Mouse (Mus musculus): ENCODE data around the gene Unc5b. TPM values are rescaled to one million over a fixed set of nuclear protein-coding genes. Genes with fewer than 3 reads are reported as not detected.
A peak's percentile ranks its signal among the peaks of the same experiment; 100 is the strongest.

Unc5b gene
- total RNA-seq, 2 experiments from 2014 or later = 1.4 to 2.9 TPM

- TF ChIP-seq CTCF (IDR thresholded peaks at IDR 0.05) = no peak
- intact Hi-C loops (cut with DNase I) = no loop called here
- H3K27ac ChIP-seq = no peak overlapping the region
- peak overlapping the region; percentile 88 for H3K4me3 ChIP-seq
- DNase-seq = peak; percentile 11
Observed at GRCm38 (mm10) chr10:60829071-60829470, 2.3 kb downstream of the Unc5b start.

DNA sequence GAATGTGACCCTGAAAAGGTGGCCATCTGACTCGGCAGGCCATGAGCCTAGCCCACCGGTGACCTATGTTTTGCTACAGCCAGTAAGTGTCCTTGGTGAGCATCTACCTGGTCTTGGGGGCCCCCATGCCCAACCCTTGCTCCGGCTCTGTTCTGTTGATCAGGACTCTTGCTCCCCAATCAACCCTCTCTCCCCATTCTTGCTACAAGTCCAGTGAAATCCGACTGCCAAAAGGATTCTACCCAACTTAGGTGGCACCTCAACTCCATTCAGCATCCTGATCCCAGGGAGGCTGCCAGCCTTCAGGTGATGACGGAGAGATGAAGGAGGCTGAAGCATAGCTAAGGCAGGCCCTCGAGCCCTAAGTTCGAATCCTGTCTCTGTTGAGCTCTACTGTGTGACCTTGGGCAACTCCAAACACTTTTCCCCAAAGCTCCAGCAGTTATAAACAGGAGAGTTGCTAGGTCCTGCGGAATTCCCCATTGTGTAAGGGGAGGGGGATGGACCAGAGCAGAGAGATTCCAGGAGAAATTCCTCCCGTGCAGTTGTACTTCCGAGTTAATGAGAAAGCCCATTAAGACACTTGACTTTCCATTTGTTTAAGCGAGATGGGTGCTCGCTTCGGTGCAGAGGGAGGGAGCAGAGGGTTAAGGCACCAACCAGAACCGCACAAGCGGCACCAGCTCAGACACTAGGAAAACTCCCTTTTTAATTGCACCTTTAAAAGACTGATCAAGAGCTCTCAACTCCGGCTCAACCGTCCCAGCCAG is 3.3 kb downstream of the Unc5b start:
- Histone ChIP-seq H3K4me3 (peak overlapping the region; percentile 0), H3K27ac (no peak overlapping the region)
- DNase-seq = peak; percentile 12
- TF ChIP-seq CTCF (IDR thresholded peaks at IDR 0.05) = no peak
- intact Hi-C loops (cut with DNase I) = no loop called here

DNA sequence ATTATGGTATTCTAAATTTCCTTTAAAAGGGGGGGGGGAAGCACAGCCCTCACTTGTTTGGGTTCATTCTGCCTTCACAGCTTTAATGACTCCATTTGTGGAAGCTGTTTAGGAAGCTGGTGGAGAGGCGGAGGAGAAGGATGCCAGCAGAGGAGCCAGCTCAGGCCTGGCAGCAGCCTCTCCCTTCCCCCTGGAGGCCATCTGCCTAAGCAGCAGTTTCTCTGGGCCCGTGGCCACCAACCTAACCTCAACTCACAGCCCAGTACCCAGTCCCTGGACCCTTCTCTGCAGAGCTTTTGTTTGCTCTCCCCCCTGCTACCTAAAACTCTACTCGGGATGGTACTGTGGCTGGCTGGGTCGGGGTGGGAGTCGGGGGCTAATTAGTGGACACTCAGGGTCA is 4.1 kb downstream of the Unc5b start:
- TF ChIP-seq CTCF (IDR thresholded peaks at IDR 0.05) = no peak
- intact Hi-C loops (cut with DNase I) = no loop called here
- H3K27ac ChIP-seq = no peak overlapping the region
- peak; percentile 25 for DNase-seq
- peak overlapping the region; percentile 69 for H3K4me3 ChIP-seq

- Histone ChIP-seq H3K4me3 (peak overlapping the region; percentile 69), H3K27ac (peak overlapping the region; percentile 40; the same call in 1 of the 2 replicates)
- intact Hi-C loops (cut with DNase I) = no loop called here
- TF ChIP-seq CTCF (IDR thresholded peaks at IDR 0.05) = peak; percentile 38
- peak; percentile 38 for DNase-seq
Observed at GRCm38 (mm10) chr10:60826461-60827237, 4.7 kb downstream of the Unc5b start.

DNA sequence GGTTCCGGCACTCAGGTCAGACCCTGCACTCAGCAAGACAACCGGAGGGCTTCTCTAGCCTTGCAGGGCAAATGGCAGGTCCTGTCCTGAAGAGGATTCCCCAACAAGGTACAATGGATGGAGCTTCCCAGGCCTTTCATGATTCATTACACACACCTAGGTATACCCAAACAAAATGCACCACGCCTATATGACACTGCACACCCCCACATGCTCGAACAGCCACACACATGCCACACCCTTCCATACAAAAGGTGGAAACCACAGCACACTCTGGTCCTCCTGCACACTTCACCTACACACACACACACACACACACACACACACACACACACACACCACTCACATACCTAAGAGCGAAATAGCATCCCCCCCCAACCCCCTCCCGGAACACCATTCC is 5.4 kb downstream of the Unc5b start:
- TF ChIP-seq CTCF (IDR thresholded peaks at IDR 0.05) = no peak
- intact Hi-C loops (cut with DNase I) = no loop called here
- DNase-seq = peak; percentile 1
- H3K27ac ChIP-seq = no peak overlapping the region
- no peak overlapping the region for H3K4me3 ChIP-seq

- DNase-seq = peak; percentile 13
- intact Hi-C loops (cut with DNase I) = no loop called here
- Histone ChIP-seq H3K4me3 (no peak overlapping the region), H3K27ac (no peak overlapping the region)
- no peak for TF ChIP-seq CTCF (IDR thresholded peaks at IDR 0.05)
Observed at GRCm38 (mm10) chr10:60823744-60824143, 7.6 kb downstream of the Unc5b start.

DNA sequence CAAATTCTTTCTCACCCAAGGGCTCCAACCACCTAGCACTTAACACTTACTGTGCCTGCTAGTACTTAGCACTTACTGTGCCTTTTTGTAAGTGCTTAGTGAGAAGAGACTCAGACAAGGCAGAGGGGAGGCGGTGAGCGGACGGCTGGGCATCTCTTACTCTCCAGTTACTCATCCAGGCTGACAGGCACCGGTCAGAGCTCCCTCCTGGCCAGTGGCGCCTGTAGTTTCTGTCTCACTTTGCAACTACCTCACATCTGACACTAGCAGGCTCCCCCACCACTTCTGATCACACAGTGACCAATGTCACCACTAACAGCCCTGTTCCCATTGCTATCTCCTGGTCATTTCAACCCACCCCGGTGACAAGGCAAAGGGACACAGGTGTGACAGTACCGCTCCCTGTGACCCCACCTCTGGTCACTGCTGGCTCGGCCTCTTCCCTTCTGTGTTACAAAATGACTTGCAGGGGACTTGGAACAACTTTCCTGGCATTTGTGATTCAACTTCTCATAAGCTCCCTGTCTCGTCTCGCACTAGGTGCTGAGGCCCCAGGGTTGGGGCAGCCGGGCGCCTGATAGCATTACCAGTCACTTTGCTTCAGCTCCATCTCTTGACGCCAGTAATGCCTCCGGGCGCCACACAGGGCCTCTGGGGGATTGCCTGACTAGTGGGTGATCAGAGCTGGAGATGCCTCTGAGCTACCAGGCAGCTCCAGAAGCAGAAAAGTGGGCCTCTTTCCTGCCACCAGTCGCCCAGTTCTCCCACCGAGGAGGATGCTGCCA is 8.5 kb downstream of the Unc5b start:
- H3K27ac ChIP-seq = no peak overlapping the region
- intact Hi-C loops (cut with DNase I) = no loop called here
- TF ChIP-seq CTCF (IDR thresholded peaks at IDR 0.05) = no peak
- no peak overlapping the region for H3K4me3 ChIP-seq
- peak; percentile 12 for DNase-seq

GRCm38 (mm10) chr10:60821736-60822358 is 9.5 kb downstream of the Unc5b start:
- H3K27ac ChIP-seq = no peak overlapping the region
- no peak for TF ChIP-seq CTCF (IDR thresholded peaks at IDR 0.05)
- intact Hi-C loops (cut with DNase I) = no loop called here

GRCm38 (mm10) chr10:60821311-60821710 is 10.1 kb downstream of the Unc5b start:
- intact Hi-C loops (cut with DNase I) = no loop called here
- Histone ChIP-seq H3K27ac (no peak overlapping the region), H3K4me3 (no peak overlapping the region)
- TF ChIP-seq CTCF (IDR thresholded peaks at IDR 0.05) = no peak
- peak; percentile 9 for DNase-seq

More at GRCm38 (mm10) chr10:60821736-60822358, 9.5 kb downstream of the Unc5b start:
- H3K4me3 ChIP-seq = no peak overlapping the region
- DNase-seq = peak; percentile 40

GRCm38 (mm10) chr10:60820552-60820951 is 10.8 kb downstream of the Unc5b start:
- Histone ChIP-seq H3K4me3 (no peak overlapping the region), H3K27ac (0 out of 2 replicates have a peak overlapping the region, but pooled peaks have one; percentile 28)
- intact Hi-C loops (cut with DNase I) = no loop called here
- TF ChIP-seq CTCF (IDR thresholded peaks at IDR 0.05) = no peak
- peak; percentile 69 for DNase-seq

- H3K4me3 ChIP-seq = no peak overlapping the region
- H3K27ac ChIP-seq = 0 out of 2 replicates have a peak overlapping the region, but pooled peaks have one; percentile 38
- no peak for DNase-seq
- intact Hi-C loops (cut with DNase I) = no loop called here
- no peak for TF ChIP-seq CTCF (IDR thresholded peaks at IDR 0.05)
Observed at GRCm38 (mm10) chr10:60819654-60820192, 11.7 kb downstream of the Unc5b start.

GRCm38 (mm10) chr10:60819179-60819578 is 12.2 kb downstream of the Unc5b start:
- Histone ChIP-seq H3K4me3 (no peak overlapping the region), H3K27ac (no peak overlapping the region; the same call in 1 of the 2 replicates)
- intact Hi-C loops (cut with DNase I) = no loop called here
- DNase-seq = no peak
- TF ChIP-seq CTCF (IDR thresholded peaks at IDR 0.05) = no peak

All from gastrocnemius, adult 2 months (tissue).